Mouse (Mus musculus) ES-CJ7 (cell line): ENCODE data around the gene Arhgef28.

ENCODE experiments used
- DNase-seq: peaks from one replicate; pipeline ENCODE4 v3.0.0; 2011; ENCODE audit warnings: low read depth, low spot score

The Arhgef28 gene

DNA sequence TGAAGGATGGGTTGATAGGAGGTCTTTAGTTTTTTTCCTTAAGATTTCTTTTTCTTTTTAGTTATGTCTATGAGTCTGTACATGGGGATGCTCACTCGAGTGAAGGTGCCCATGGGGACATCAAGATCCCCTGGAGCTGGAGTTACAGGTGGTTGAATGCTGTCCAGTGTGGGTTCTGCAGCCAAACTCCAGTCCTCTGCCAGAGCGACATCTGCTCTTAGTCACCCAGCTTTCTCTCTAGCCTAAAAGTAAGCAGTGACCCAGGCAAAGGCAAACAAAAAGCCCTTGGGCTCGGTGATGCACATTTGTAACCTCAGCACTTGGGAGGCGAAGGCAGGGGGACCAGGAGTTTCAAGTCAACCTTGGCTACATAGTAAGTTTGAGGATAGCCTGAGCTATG, 232.3 kb downstream of the Arhgef28 start:
- DNase-seq = no peak

GRCm38 (mm10) chr13:97966077-97966476, 240.2 kb downstream of the Arhgef28 start:
- no peak for DNase-seq

DNA sequence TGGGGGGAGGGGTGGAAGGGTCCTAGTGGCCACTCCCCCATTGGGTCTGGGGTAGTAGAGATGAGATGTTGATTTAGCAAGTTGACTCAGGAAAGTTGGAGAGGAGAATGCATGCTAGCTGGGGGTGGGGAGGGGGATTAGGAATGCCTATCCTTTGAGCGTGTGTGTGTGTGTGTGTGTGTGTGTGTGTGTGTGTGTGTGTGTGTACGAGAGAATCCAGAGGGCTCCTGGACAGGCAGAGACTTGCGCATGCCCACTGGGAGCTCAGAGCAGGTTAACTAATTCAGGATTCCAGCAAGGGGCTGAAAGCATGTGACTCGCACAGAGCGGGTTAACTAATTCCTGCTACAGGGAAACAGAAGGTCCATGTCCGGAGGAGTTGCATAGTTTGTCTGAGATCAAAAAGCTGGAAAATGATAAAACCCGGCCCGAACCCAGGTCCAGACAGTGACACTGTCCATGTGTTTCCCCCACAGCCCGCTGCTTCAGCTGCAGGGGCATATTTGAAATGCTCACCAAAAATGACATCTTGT, 241.3 kb downstream of the Arhgef28 start:
- DNase-seq = no peak

GRCm38 (mm10) chr13:97960142-97960541, 246.1 kb downstream of the Arhgef28 start:
- DNase-seq = no peak

DNA sequence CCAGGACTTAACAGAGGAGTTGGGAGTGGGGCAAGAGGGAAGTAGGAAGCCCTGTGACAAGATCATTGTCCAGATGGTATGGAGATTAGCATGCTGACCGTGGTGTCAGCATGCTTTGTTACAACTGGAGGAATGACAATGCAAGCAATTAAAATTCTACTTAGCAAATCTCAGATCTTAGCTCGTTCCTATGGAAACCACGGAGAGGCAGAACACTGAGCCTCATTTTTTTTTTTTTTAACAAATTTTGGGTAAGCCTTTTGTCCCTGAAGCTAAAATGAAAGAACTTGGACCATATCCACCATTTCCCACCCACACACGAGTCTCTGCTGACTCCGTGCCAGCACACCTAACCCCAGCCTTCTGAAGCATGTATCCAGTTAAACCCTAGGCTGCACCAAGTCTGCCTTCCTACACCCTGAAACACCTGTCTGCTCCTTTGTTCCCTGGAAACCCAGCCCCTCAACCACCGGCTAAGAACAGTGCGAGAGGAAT, 246.8 kb downstream of the Arhgef28 start:
- no peak for DNase-seq

- DNase-seq = no peak
Measured at GRCm38 (mm10) chr13:97955759-97956158, 250.5 kb downstream of the Arhgef28 start.

DNA sequence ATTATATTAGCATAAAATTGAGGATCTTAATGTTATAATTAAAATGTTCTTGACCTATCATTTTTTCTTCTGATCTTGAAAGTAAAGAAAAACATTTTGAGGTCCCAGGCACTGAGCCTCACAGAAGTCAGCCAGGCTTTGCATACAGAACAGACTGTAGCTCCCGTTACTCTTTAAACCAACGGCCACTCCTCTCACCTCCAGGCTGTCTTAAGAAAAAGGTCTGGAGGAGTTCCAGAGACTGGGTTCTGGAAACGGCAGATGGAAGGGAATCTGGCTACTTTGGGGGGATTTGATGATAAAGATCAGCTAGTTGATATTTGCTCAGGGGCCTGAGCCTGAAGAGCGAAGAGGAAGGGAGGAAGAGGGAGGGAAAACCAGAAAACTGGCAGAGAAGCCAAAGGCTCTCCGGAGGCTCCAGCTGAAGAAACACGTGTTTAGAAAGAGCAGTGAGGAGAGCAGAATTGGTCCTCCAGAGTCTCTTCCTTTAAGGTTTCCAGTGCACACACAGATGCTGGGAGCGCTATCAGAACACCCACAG, 251.2 kb downstream of the Arhgef28 start:
- no peak for DNase-seq

DNA sequence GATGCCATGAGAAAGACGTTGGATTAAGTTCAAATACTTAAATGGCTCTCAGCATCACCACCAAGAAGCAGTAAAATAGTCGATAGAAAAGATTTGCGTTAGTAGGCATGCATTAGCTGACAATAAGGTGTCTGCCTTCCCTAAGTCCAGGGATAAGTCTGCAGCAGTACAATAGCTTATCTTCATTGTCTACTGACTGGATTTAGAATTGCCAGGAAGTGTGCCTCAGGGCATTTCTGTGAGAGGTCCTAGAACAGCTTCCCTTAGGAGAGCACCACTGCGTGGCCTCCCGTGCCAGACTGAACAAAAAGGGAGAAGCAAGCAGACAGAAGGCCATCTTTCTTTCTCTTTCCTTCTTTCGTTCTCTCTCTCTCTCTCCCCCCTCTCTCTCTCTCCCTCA, 252.2 kb downstream of the Arhgef28 start:
- DNase-seq = peak; percentile 28

GRCm38 (mm10) chr13:97953526-97953925, 252.7 kb downstream of the Arhgef28 start:
- DNase-seq = peak; percentile 34

DNA sequence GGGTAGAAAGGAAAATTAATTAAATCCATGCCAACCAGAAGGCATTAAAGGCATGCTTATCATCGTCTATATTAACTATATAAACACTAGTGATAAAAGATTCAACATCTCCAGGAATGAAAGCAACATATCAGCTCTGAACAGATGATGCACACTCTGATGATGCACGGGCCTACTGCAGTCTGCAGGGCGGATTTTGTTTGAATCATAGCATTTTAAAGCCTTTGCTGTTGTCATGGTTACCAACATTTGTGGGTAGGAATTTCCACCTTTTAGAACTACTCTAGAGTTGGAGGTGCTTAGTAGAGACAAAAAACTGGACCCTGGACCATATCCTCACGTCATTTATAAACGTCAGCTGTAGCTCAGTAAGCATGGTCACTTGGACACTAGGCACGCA, 257.4 kb downstream of the Arhgef28 start:
- DNase-seq = no peak

DNA sequence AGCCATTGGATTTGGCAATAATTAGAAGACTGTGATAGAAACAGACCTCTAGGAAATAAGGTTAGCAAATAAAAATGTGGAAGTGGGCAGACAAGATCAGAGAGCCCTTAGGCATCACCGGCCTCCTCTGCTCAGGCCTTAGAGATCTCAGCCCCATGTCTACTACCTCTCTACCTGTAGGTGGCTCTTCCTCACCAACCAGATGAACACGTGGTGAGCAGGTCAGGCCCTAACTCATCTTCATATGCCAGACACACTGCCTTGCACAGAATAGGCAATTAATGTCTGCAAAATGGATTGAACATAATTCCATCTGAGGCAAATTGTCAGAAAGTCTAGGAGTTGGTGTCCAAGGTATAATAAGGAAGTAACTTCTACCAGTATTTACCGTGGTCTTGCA, 258.6 kb downstream of the Arhgef28 start:
- DNase-seq = no peak

DNA sequence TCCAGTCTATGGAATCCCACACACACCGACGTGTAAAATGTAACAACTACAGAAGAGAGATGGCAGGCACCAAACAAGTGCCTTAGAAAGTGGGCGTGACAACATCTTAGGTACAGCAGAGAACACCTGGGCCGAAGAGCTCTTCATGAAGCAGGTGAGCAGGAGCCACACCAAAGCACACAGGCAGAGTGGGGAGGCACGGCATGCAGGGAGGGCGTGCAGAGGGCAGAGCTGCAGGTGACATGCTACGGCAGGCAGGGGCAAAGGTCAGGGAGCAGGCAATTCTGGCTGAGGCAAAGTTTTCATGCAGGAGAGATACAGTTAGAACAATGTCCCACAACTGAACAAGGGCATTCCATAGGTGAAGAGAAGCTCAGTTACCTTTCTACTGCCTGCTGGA, 259.8 kb downstream of the Arhgef28 start:
- no peak for DNase-seq

DNA sequence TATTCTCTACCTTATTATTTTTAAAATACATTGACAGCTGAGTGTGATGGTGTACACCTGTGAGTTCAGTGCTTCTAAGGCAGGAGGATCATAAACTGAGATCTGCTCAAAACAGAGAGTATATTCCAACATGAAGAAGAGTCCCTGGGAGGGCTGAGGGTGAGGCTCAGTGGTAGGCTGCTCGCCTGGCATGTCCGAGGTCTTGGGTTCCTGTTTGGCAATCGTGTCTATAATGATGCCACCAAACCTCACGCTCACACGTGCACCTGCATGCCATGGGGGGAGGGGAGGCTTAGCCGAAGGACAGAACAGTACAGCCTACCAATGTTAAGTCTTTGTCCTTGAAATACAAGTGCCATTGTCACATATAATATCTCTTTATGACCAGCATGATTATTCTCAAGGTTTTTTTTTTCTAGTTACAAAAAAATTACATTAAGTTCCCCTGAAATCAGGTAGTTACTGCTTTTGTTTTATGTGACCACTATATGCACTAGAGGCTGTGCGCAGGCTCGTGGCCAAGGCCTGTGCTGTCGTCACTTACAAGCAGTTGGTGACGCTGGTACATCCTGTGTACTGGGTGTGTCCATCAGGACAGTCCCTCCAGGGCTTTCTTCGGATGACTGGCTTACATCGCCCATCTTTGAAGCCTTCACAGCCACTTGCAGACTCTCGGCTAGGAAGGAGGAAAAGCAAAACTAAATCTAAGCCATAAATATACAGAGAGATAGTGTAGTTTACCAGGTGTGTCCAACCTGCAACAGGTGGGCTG, 264.1 kb downstream of the Arhgef28 start:
- DNase-seq = no peak

GRCm38 (mm10) chr13:97941099-97941498, 265.1 kb downstream of the Arhgef28 start:
- DNase-seq = no peak

DNA sequence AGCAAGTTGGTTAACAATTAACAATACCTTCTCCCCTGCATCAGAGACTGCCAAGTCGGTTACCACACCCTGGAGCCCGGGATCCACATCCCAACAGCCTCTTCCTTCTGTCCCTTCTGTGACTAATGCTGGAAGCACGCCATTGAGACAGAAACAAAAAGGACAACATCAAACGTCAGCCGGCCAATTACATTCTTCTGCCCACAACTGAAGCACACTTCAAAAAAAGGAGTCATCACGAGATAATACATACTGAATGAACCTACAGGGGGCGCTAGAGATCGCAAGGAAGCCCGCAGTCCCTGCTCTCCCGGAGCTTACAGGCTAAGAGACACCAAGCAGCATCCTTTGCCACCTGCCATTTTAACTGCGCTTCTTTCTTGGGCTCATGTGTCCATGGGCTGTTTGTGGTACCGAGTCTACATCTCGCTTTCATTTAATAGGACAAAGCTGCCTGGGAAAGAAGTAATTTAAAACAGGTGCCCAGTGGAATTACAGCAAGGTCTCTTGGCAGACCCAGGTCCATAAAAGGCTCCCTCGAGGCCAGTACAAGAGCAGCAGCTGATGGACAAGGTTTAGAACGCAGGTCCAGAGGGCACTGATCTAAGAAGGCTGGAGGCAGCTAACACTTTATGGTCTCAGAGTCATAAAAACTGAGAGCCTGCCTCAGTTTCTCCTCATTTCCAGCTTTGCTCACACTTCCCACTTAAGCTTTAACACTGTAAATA, 266.6 kb downstream of the Arhgef28 start:
- DNase-seq = peak; percentile 88

GRCm38 (mm10) chr13:97938596-97939297, 267.5 kb downstream of the Arhgef28 start:
- peak; percentile 87 for DNase-seq

GRCm38 (mm10) chr13:97937919-97938318, 268.3 kb downstream of the Arhgef28 start:
- DNase-seq = peak; percentile 56

- DNase-seq = no peak
Measured at GRCm38 (mm10) chr13:97928135-97928497, 278.1 kb downstream of the Arhgef28 start.

DNA sequence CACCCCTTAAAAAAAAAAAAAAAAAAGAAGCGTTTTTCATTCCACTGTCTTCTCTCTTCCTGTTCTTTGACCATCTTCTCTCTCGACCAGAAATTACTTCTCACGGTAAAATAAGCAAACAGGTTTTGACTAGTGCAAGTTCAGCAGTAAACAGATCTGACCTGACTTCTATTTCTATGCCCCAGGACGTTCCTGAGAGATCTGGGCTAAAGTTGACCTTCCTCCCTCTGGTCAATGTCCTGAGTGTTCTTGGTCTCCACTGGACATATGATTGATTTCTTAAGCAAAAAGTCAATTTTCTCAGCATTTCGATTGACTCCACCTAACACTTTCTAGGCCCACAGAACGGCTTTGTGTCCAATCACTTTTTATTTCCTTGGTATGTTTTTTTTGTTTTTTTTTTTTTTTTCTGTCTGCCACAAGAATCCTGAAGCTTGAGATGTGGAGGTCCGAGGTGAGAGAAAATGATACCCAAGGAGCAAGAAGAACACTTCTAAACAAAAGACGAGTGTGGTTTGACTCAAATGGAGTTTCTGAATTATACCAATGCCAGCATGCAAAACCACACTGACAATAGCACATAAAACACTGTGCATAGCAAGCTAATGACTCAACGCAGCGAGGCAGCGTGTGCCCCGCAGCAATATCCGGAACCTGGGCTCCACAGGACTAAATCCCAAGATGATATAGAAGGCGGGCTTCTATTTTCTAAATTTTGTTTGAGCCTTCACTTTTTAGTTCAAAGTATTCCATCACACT, 278.7 kb downstream of the Arhgef28 start:
- DNase-seq = no peak

- DNase-seq = no peak
Measured at GRCm38 (mm10) chr13:97926371-97926770, 279.9 kb downstream of the Arhgef28 start.

DNA sequence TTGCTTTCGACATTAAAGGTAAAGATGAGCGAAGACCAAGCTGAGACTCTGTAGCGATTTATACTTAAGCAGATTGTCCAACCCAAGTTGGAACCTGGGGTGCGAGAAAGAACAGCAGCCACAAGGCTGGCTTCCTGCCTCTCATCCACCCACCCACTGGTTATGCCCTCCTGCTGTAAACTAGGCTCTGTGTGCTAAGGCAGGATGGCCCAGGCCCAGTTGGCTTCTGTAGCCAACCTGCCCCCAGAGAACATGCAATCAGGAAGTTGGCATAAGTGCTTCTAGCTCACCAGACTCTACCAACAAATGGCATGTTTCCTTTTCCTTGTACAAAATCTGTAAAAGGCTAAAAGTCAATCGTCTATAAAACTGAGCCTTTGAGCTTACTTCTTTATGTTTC, 283.2 kb downstream of the Arhgef28 start:
- no peak for DNase-seq
